Mouse (Mus musculus): ENCODE results near the gene Gm21028.
"Not testable (repeated sequence)": the region's sequence is repeated elsewhere in the genome, so short reads cannot be mapped to it uniquely, and the experiment has no call there.

Gm21028 gene

GRCm38 (mm10) chr7:42578488-42578887 is at the start of gene Gm21028:
TSS of gene Gm21028 (minus strand) at chr7:42578588.
- no peak for DNase-seq (ENCODE audit: extremely low spot score, low read depth, low spot score)

- DNase-seq (ENCODE audit: extremely low spot score, low read depth, low spot score), result not testable (repeated sequence)
Observed at GRCm38 (mm10) chr7:42595666-42596065, 17.3 kb upstream of the Gm21028 start.

GRCm38 (mm10) chr7:42592413-42592812 is 14.0 kb upstream of the Gm21028 start, which contains the start of gene Zfp977:
TSS of gene Zfp977 (minus strand) at chr7:42592547.
- DNase-seq (ENCODE audit: extremely low spot score, low read depth, low spot score), result not testable (repeated sequence)

GRCm38 (mm10) chr7:42591311-42591710 is 12.9 kb upstream of the Gm21028 start:
- DNase-seq (ENCODE audit: extremely low spot score, low read depth, low spot score), result not testable (repeated sequence)

- DNase-seq (ENCODE audit: extremely low spot score, low read depth, low spot score), result no peak
Observed at GRCm38 (mm10) chr7:42551766-42552165, 26.6 kb downstream of the Gm21028 start.

Measured in hindlimb bud, embryonic 11.5 days (tissue).